Mouse (Mus musculus) heart, embryonic 11.5 days (tissue): Measurements from ENCODE around the gene Cnr2. TPM values are rescaled to one million over a fixed set of nuclear protein-coding genes. Genes with fewer than 3 reads are reported as not detected.
A peak's percentile ranks its signal among the peaks of the same experiment; 100 is the strongest.

Experiments
- ATAC-seq: fragments of 200-750 bp; cut with Nextera tagmentation; replicated peaks from 2 replicates; pipeline ENCODE4 v1.8.0; 2017; ENCODE audit warnings: moderate library complexity; ENCODE audit not compliant: insufficient number of reproducible peaks, low FRiP score, low TSS enrichment
- H3K27ac ChIP-seq: fragments of 300-500 bp; sonication (generic); 2 replicates; pipeline ENCODE4 v1.5.1; 2014; ENCODE audit warnings: mild to moderate bottlenecking, low read depth, low read length
- H3K27me3 ChIP-seq: fragments of 300-500 bp; sonication (generic); 2 replicates; pipeline ENCODE4 v1.6.1; 2014; ENCODE audit warnings: mild to moderate bottlenecking, low read length, mixed read lengths; ENCODE audit not compliant: control insufficient read depth, insufficient read depth
- H3K36me3 ChIP-seq: fragments of 300-500 bp; sonication (generic); 2 replicates; pipeline ENCODE4 v1.6.1; 2014; ENCODE audit warnings: mild to moderate bottlenecking, low read length, moderate library complexity, mixed read lengths; ENCODE audit not compliant: control insufficient read depth, insufficient read depth
- H3K4me1 ChIP-seq: fragments of 300-500 bp; sonication (generic); 2 replicates; pipeline ENCODE4 v1.6.1; 2014; ENCODE audit warnings: low read length; ENCODE audit not compliant: control insufficient read depth, insufficient read depth
- H3K4me2 ChIP-seq: fragments of 300-500 bp; sonication (generic); 2 replicates; pipeline ENCODE4 v1.6.1; 2014; ENCODE audit warnings: mild to moderate bottlenecking, moderate library complexity
- H3K4me3 ChIP-seq: fragments of 300-500 bp; sonication (generic); 2 replicates; pipeline ENCODE4 v1.5.1; 2014; ENCODE audit warnings: low read depth, low read length
- H3K9ac ChIP-seq: fragments of 300-500 bp; sonication (generic); 2 replicates; pipeline ENCODE4 v1.6.1; 2014; ENCODE audit warnings: mild to moderate bottlenecking, low read depth, low read length, moderate library complexity
- H3K9me3 ChIP-seq: fragments of 300-500 bp; sonication (generic); replicated peaks from 2 replicates; pipeline ENCODE4 v1.6.1; 2016; ENCODE audit warnings: low read length; ENCODE audit not compliant: control insufficient read depth
- WGBS: fragments of 180-500 bp; shearing (Covaris S2); extraction: QIAGEN DNeasy Blood & Tissue Kit; methylation state at CpG from one replicate; pipeline ENCODE4 v1.1.7; 2014; ENCODE audit not compliant: insufficient replicate concordance; 5-methylcytosine and 5-hydroxymethylcytosine counted together
- polyA plus RNA-seq: library from polyadenylated mRNA; unstranded; fragments of >200 nt; fragmentation: Nextera tagmentation; extraction: Ambion mirVana; gene quantifications from 2 replicates; pipeline ENCODE4 v1.2.1, GENCODE M21; 2014

Cnr2 gene
- polyA plus RNA-seq, 1 experiment from 2014 or later, result 0.73 TPM

- Histone ChIP-seq H3K4me3 (no peak overlapping the region), H3K4me1 (peaks cover 9% of the 10 kb centered on the region), H3K9ac (no peak overlapping the region), H3K27me3 (no peaks in the 10 kb centered on the region), H3K36me3 (peaks cover 18% of the 10 kb centered on the region), H3K9me3 (no peaks in the 10 kb centered on the region; the same call in 1 of the 2 replicates), H3K4me2 (no peak overlapping the region), H3K27ac (0 out of 2 replicates have a peak overlapping the region, but pooled peaks have one; percentile 29)
- 48% methylated on average over 6 of the region's 6 CpGs for WGBS
- ATAC-seq, result 0 out of 2 replicates have a peak, but pooled peaks have one; percentile 33
Observed at GRCm38 (mm10) chr4:135949911-135950310, 54.7 kb downstream of the Cnr2 start.

GRCm38 (mm10) chr4:135950365-135950764 is 55.2 kb downstream of the Cnr2 start:
- whole genome bisulfite sequencing, result 78% methylated on average over 6 of the region's 6 CpGs
- Histone ChIP-seq H3K27me3 (no peaks in the 10 kb centered on the region), H3K9ac (no peak overlapping the region), H3K36me3 (peaks cover 18% of the 10 kb centered on the region), H3K9me3 (no peaks in the 10 kb centered on the region; the same call in 1 of the 2 replicates), H3K4me1 (peaks cover 9% of the 10 kb centered on the region), H3K27ac (0 out of 2 replicates have a peak overlapping the region, but pooled peaks have one; percentile 29), H3K4me2 (no peak overlapping the region), H3K4me3 (no peak overlapping the region)
- no peak for ATAC-seq

- no peak for ATAC-seq
- WGBS, result 92% methylated on average over 3 of the region's 3 CpGs
- peaks cover 21% of the 10 kb centered on the region for H3K36me3 ChIP-seq
Observed at GRCm38 (mm10) chr4:135951505-135951904, 56.3 kb downstream of the Cnr2 start.

GRCm38 (mm10) chr4:135953179-135953578 is 58.0 kb downstream of the Cnr2 start:
- Histone ChIP-seq H3K9me3 (no peaks in the 10 kb centered on the region; the same call in 1 of the 2 replicates), H3K4me1 (peaks cover 4% of the 10 kb centered on the region; the same call in 1 of the 2 replicates), H3K4me3 (no peak overlapping the region), H3K36me3 (peaks cover 23% of the 10 kb centered on the region), H3K27me3 (no peaks in the 10 kb centered on the region), H3K9ac (no peak overlapping the region), H3K27ac (no peak overlapping the region), H3K4me2 (no peak overlapping the region)
- WGBS, result 86% methylated on average over 3 of the region's 3 CpGs
- no peak for ATAC-seq

More at GRCm38 (mm10) chr4:135951505-135951904, 56.3 kb downstream of the Cnr2 start:
- Histone ChIP-seq H3K27ac (no peak overlapping the region), H3K4me1 (peaks cover 5% of the 10 kb centered on the region; the same call in 1 of the 2 replicates), H3K9ac (no peak overlapping the region), H3K27me3 (no peaks in the 10 kb centered on the region), H3K4me2 (no peak overlapping the region), H3K4me3 (no peak overlapping the region), H3K9me3 (no peaks in the 10 kb centered on the region; the same call in 1 of the 2 replicates)

- Histone ChIP-seq H3K27ac (no peak overlapping the region), H3K36me3 (peaks cover 25% of the 10 kb centered on the region), H3K9me3 (no peaks in the 10 kb centered on the region; the same call in 1 of the 2 replicates), H3K4me3 (no peak overlapping the region), H3K27me3 (no peaks in the 10 kb centered on the region), H3K4me2 (no peak overlapping the region), H3K9ac (no peak overlapping the region), H3K4me1 (no peaks in the 10 kb centered on the region; the same call in 1 of the 2 replicates)
- ATAC-seq, result no peak
- WGBS, result 14% methylated on average over 2 of the region's 2 CpGs
Observed at GRCm38 (mm10) chr4:135954241-135954640, 59.0 kb downstream of the Cnr2 start.

- WGBS, result 78% methylated on average over 9 of the region's 9 CpGs
- Histone ChIP-seq H3K4me2 (no peak overlapping the region), H3K27me3 (no peaks in the 10 kb centered on the region), H3K9me3 (no peaks in the 10 kb centered on the region; the same call in 1 of the 2 replicates), H3K4me3 (no peak overlapping the region), H3K9ac (no peak overlapping the region), H3K36me3 (peaks cover 27% of the 10 kb centered on the region), H3K4me1 (no peaks in the 10 kb centered on the region), H3K27ac (no peak overlapping the region)
- no peak for ATAC-seq
Observed at GRCm38 (mm10) chr4:135955886-135956285, 60.7 kb downstream of the Cnr2 start.

GRCm38 (mm10) chr4:135958354-135958753 is 63.2 kb downstream of the Cnr2 start:
- no peak overlapping the region for H3K4me3 ChIP-seq
- ATAC-seq, result no peak
- WGBS, result 60% methylated on average over 8 of the region's 8 CpGs
- H3K27ac ChIP-seq, result no peak overlapping the region
- H3K27me3 ChIP-seq, result no peaks in the 10 kb centered on the region
- no peaks in the 10 kb centered on the region for H3K9me3 ChIP-seq
- H3K9ac ChIP-seq, result no peak overlapping the region
- no peak overlapping the region for H3K4me2 ChIP-seq
- H3K4me1 ChIP-seq, result peaks cover 3% of the 10 kb centered on the region
- peaks cover 11% of the 10 kb centered on the region for H3K36me3 ChIP-seq

GRCm38 (mm10) chr4:135960717-135961116 is 65.5 kb downstream of the Cnr2 start:
- no peak overlapping the region for H3K4me2 ChIP-seq
- 22% methylated on average over 5 of the region's 5 CpGs for WGBS
- H3K36me3 ChIP-seq, result peaks cover 11% of the 10 kb centered on the region
- H3K27me3 ChIP-seq, result no peaks in the 10 kb centered on the region
- no peak overlapping the region for H3K4me3 ChIP-seq
- no peak for ATAC-seq
- H3K4me1 ChIP-seq, result peaks cover 14% of the 10 kb centered on the region
- H3K27ac ChIP-seq, result no peak overlapping the region
- no peak overlapping the region for H3K9ac ChIP-seq
- H3K9me3 ChIP-seq, result no peaks in the 10 kb centered on the region

- H3K36me3 ChIP-seq, result peaks cover 18% of the 10 kb centered on the region
- H3K9me3 ChIP-seq, result no peaks in the 10 kb centered on the region
- H3K9ac ChIP-seq, result no peak overlapping the region
- ATAC-seq, result no peak
- no peaks in the 10 kb centered on the region for H3K27me3 ChIP-seq
- 80% methylated on average over 5 of the region's 5 CpGs for WGBS
- H3K4me3 ChIP-seq, result no peak overlapping the region
- peaks cover 14% of the 10 kb centered on the region for H3K4me1 ChIP-seq
- H3K4me2 ChIP-seq, result no peak overlapping the region
- no peak overlapping the region for H3K27ac ChIP-seq
Observed at GRCm38 (mm10) chr4:135961709-135962108, 66.5 kb downstream of the Cnr2 start.
